Mouse (Mus musculus): Measurements from ENCODE around the gene Hoxd8.

The Hoxd8 gene

GRCm38 (mm10) chr2:74704393-74704998 is at the start of gene Hoxd8:
Hoxd8 (plus strand) TSS chr2:74704615.
- DNase-seq: peak in 1 of 2 experiments; percentile 27

GRCm38 (mm10) chr2:74654743-74655419 is 49.5 kb upstream of the Hoxd8 start:
- peak; percentile 9 to 24 for DNase-seq

DNA sequence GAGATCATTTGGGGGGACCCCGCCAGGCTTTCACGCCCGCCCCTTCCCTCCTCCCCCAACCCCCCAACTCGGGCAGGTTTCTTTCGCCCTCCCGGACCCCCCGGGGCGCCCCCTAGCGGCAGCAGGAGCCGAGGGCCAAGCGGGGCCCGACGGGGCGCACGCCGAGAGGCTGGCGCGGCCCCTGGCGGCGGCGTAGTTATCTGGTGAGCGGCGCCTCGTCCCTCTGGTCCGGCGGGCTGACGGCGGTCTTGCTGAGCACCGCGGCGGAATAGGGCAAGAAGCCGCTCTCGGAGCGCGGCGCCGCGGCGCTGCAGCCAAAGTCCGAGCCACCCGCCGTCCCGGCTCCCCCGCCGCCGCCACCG is 49.0 kb upstream of the Hoxd8 start:
- DNase-seq: peak; percentile 63 to 65

DNA sequence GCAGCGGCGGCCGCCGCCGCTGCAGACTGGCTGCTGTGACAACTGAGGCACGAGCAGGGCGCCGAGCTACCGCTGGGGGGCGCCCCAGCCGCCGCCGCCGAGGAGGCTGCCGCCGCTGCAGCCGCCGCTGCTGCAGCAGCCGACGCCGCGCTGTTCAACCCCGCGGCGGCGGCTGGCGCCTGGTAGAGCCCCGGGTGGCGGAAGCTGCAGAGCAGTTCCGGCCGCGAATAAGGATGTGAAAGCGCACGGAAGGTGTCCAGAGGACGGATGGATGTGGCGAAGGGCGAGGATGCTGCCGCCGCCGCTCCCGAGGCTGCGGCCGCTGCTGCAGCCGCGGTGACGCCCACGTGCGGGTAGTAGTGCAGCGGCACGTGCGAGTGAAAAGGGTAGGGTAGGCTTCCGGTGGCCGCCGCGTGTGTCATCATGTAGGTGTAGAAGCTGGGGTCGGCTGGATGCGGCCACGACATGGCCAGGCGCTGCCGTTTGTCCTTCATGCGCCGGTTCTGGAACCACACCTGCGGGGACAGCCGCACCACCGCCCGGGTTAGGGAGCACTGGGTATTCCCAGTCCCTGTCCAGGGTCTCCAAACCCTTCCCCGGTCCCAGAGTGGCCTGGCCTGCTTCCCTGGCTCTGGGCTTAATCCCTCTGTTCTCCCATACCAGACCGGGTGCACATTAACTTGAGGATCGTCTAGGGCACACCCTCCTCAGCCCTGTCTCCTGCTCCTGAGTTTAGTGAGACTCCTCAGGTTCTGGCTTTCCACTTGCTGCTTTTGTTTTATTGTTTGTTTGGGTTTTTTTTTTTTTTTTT is 48.4 kb upstream of the Hoxd8 start:
- DNase-seq: peak; percentile 34 to 48

DNA sequence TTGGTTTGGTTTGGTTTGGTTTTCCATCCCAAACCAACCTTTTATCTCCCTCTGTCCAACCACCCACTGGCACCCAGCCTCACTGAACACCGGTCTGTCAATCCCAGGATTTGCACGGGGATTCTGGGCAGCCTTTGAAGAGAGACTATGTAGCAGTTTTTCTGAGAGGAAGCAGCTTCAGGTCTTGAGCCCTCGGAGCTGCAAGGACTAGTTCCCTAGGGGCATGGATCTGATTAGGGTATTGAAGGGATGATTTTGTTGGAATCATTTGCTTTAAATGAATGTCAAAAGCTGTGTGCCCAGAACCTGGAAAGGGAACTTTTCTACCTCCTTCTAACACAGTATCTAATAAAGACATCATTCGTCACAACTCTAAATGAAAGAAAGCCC is 47.8 kb upstream of the Hoxd8 start:
- DNase-seq: peak; percentile 32 to 48

DNA sequence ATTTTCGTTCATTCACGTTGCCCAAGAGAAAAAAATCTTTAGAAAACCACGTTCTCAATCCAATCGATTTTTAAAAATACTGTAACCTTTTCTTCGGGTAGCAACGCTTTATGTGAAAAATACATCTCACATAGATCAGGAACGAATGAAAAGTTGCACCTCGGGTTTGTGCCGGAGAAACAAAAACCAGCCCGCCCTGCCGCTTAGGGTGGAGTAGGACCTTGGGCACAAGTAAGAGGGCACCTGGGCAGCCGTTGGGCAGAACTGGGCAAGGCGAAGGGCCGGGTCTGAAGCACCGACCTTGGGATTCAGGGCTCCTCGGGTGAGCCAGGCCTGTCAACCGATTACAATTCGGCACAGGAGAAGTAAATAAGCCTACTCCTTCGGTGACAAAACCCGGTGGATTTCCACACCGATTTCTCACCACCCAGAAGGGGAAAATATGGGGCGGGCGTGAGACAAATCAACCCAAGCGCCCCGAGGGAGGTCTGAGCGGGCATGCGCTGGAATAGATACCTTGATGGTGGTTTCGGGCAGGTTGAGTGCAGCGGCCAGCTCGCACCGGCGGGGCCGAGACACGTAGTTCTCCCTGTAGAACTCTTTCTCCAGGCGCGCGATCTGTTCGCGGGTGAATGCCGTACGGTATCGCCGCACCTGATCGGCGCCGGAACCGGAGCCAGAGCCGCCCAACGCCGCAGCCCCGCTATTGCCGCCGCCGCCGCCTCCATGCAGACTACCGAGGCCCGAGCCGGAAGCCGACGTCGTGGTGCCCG is 47.0 kb upstream of the Hoxd8 start:
- DNase-seq: peak; percentile 41 to 59

- peak; percentile 16 to 48 for DNase-seq
Measured at GRCm38 (mm10) chr2:74658024-74658666, 46.3 kb upstream of the Hoxd8 start.

- DNase-seq: peak; percentile 27 to 56
Measured at GRCm38 (mm10) chr2:74658667-74659371, 45.6 kb upstream of the Hoxd8 start.

DNA sequence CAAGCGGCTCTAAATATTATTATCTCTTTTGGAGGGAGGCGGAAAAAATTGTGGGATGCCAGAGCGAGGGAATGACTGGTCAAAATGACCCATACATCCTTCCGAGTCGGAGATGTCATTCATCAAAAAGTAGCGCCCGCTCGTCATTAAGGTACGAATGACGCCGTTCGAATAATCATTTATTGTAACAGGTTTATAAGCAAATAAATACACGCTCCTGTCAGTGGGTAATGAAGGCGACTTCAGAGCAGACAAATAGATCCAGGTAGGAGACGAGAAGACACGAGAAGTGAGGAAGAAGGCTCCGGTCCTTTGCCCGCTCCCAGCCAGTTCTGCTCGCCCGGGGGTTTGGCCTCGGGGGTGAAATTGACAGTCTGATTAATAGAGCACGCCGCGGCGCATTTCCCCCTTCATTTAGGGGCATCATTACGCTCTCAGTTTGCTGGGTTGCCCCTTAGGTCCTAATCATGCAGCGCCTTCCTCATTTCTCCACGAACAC is 44.9 kb upstream of the Hoxd8 start, which contains the start of gene Evx2:
Gene Evx2, minus strand, starts transcription at position 51 of the 499 bp plus-strand sequence.
- DNase-seq: peak; percentile 22 to 52

DNA sequence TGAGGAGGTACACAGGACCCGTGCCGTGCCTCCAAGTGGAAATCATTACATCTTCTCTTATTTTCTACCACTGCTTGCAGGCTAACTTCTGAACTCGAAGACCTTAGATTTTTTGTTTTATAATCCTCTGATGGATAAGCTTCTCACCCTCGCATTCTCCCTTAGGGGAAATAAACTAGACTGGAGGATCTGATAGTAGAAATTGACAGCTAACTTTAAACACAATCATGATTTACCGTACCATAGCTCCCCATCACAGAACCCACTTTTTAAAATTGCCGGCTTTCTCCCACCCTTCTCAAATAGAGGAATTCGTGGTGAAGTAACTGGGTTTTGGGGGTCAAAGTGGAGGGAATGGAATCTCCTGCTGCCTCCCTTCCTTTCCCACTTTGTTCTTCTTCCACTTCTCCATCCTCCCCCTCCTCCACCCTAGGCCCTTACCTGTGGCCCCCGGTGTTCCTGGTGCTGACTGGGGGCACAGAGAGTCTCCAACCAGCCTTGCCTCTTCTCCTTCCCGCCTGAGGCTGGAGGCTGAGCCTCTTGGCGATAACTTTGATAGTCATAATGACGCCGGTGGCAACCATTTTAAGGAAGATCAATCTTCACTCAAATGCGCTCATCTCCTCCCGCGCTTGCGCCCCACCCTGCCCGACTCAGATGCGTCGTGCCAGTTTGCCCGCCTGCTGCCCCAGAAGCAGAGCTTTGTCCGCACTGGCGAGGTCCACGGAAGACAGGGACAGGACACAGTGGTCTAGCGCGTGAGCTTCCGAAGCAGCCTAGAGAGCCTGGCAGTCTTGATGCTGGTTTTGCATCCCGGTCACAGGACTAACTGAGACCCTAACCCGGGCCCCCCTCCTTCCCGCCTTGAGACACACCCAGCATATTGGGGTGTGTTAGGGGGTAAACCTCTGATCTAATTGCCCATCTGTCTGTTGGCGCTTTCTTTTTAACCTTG is 43.7 kb upstream of the Hoxd8 start:
- DNase-seq: peak; percentile 15 to 29

DNA sequence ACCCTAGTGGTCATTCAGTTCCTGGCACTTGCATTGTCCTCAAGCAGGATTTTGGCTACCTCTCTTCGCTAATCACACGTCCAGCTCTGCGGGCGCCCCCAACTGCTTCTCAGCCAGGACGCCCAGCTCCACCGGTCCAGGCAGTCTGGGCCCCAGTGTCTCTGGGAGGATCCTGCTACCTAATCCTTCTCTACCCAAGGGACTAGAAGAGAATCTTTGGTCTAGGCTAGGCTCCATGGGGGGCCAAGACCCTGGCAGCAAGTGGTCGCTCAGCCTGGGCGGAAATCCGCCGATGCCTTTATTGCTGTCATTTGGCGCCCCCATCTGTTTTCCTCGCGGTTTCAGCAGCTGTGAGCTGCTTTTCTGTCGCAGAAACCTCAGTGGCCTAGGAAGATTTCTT is 42.7 kb upstream of the Hoxd8 start:
- peak; percentile 79 to 80 for DNase-seq

- peak; percentile 84 to 85 for DNase-seq
Measured at GRCm38 (mm10) chr2:74663291-74663925, 41.0 kb upstream of the Hoxd8 start.

DNA sequence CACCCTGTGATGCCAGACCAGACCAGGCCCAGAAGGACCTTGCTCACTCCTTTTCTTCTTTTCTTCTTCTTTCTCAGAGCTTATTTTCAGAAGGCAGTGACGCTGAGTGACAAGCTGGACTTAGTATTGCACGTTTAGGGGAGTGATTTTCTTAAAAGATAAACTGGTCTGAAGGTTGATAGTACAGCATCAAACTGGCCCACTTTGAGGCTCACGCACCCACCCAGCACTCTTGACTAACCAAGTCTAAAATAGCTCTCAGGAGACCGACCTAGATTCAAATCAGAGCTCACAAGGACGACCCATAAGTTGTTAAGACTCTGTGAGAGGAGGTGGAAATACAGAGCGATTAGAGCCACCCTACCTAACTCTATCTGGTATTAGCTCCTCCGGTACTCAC is 38.0 kb upstream of the Hoxd8 start:
- DNase-seq: no peak

DNA sequence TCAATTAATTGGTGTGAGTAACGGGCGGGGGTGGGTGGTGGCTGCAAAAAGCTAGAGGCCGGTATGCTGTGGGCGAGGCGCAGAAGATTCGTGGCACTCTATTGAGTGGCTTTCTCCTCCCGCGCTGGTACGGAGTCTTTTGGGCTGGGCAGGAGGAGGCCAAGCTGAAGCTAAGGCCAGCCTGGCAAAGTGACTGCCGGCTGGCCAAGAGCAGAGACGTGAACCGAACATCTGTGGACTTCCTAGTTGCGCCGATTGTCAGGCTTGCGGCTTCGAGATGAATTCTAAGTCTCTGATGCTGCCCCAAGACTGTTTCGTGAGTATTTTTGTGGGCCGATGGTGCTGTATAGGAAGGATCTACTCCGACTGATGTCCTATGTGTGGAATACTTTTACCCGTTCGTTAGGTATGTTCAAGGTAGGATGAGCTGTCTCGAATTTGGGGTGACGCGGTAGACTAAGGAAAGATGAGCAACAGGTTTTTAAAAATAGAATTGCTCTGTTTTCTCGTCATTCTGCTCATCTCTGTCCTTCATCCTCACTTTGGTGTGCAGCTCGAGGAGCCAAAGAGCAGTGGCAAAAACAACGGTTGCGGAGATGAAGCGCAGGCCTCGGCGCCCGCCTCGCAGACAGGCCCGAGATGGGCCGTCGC is 37.1 kb upstream of the Hoxd8 start:
- no peak for DNase-seq

DNA sequence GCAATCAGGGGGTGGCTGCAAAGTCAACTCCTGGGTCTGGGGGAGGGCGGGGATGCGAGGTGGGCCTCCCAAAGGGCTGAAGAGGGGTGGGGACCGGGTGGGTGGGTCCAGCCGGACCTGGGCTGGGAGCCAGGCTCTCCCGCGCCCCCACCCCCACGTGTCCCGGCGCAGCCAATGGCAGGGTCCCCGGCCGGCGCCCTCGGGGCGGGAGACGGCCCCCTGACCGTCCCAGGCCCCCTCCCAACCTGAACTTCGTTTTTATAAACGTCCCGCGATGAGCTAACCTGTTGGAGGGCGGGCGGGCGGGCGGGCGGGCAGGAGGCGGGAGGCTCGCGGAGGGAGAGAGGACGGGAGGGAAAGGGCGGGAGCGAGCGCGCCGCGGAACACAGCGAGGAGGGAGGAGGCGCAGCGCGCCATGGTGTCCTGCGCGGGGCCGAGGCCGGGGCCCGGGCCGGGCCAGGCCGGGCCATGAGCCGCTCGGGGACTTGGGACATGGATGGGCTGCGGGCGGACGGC is 36.5 kb upstream of the Hoxd8 start, which contains the start of gene Hoxd13:
Gene Hoxd13, plus strand, starts transcription at position 469 of the 516 bp plus-strand sequence.
- no peak for DNase-seq

- DNase-seq: no peak
Measured at GRCm38 (mm10) chr2:74668370-74669229, 35.8 kb upstream of the Hoxd8 start.

DNA sequence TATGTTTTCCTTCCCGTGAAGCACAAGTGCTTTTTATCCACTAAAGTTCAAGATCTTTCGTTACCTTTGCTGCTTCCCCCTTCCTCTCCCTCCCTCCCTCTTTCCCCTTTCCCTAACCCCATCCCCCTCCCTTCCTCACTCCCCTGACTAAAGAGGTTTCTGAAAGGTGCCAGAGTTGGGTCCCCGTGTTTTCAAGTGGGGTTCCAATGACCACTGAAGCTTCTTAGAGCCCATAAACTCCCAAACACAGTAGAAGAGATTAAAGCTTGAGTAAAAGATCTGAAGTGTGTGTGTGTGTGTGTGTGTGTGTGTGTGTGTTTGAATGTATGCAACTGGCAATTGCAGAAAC is 35.2 kb upstream of the Hoxd8 start:
- DNase-seq: peak in 1 of 2 experiments; percentile 1

DNA sequence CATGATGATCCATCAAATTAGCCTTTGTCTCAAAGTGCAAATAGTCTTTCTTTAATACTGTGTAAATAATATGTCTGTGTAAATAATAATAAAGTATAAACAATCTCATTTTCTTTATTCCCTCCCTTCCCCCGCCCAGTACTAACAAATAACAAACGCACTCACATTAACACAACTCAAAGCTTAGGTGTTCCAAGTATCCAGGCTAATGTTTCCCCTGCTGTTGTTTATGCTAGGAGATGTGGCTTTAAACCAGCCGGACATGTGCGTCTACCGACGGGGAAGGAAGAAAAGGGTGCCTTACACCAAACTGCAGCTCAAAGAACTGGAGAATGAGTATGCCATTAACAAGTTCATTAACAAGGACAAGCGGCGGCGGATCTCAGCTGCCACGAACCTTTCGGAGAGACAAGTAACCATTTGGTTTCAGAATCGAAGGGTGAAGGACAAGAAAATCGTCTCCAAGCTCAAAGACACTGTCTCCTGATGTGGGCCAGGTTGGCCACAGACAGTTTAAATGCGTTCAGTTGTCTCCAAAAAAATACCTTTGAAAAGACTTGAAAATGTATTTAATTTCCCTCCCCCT is 34.7 kb upstream of the Hoxd8 start:
- DNase-seq: no peak

All from cerebellum, postnatal 10 days (tissue).